Mouse (Mus musculus) liver, embryonic 16.5 days (tissue): ENCODE measurements at regions not wholly inside any gene's neighbourhood (a gene's known extent, or its start where the extent isn't known, plus 50 kb on each side); places are given as distances from the start of the nearest gene placed in this dataset.
A peak's percentile ranks its signal among the peaks of the same experiment; 100 is the strongest.

Source experiments
- ATAC-seq: fragments of 200-750 bp; cut with Nextera tagmentation; 2 replicates; pipeline ENCODE4 v1.8.0; 2017; ENCODE audit warnings: low read depth, mild to moderate bottlenecking, moderate number of reproducible peaks, moderate library complexity
- H3K27ac ChIP-seq: fragments of 300-500 bp; sonication (generic); 2 replicates; pipeline ENCODE4 v1.5.1; 2014; ENCODE audit warnings: mild to moderate bottlenecking, low read length
- H3K27me3 ChIP-seq: fragments of 300-500 bp; sonication (generic); 2 replicates; pipeline ENCODE4 v1.6.1; 2014; ENCODE audit warnings: low read depth, low read length, mixed read lengths; ENCODE audit not compliant: control insufficient read depth, insufficient read depth
- H3K36me3 ChIP-seq: fragments of 300-500 bp; sonication (generic); 2 replicates; pipeline ENCODE4 v1.6.1; 2014; ENCODE audit warnings: mild to moderate bottlenecking; ENCODE audit not compliant: control insufficient read depth, insufficient read depth
- H3K4me1 ChIP-seq: fragments of 300-500 bp; sonication (generic); 2 replicates; pipeline ENCODE4 v1.6.1; 2014; ENCODE audit warnings: low read depth, low read length, mixed read lengths; ENCODE audit not compliant: control insufficient read depth
- H3K4me2 ChIP-seq: fragments of 300-500 bp; sonication (generic); 2 replicates; pipeline ENCODE4 v1.6.1; 2014; ENCODE audit warnings: low read depth, low read length, mixed read lengths
- H3K4me3 ChIP-seq: fragments of 300-500 bp; sonication (generic); 2 replicates; pipeline ENCODE4 v1.5.1; 2014; ENCODE audit warnings: low read depth, mild to moderate bottlenecking, low read length
- H3K9ac ChIP-seq: fragments of 300-500 bp; sonication (generic); 2 replicates; pipeline ENCODE4 v1.6.1; 2014; ENCODE audit warnings: low read depth, low read length
- H3K9me3 ChIP-seq: fragments of 300-500 bp; sonication (generic); replicated peaks from 2 replicates; pipeline ENCODE4 v1.6.1; 2016; ENCODE audit warnings: low read length; ENCODE audit not compliant: control insufficient read depth
- whole genome bisulfite sequencing: fragments of 180-500 bp; shearing (Covaris S2); extraction: QIAGEN DNeasy Blood & Tissue Kit; methylation state at CpG from one replicate; pipeline ENCODE4 v1.1.7; 2014; ENCODE audit not compliant: insufficient replicate concordance; 5-methylcytosine and 5-hydroxymethylcytosine counted together

DNA sequence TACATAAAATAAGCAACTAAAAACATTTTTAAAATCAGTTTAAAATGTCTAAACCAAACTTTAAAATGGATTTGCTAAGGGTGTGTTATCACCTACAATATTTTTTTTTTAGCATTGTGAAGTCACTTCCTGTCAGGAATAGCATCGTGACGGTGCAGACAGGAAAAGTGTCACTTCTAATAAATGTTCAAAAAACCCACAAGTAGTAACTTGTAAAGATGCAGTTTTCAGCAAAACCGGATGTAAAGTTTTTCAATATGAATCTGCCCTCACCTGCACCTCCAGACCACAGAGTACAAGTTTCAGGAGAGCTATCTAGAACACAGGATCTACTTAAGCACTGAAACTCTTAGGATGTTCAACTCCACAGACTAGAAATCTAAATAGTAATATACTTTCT is 147.1 kb upstream of the Smim15 start:
- Histone ChIP-seq H3K27ac (no peak overlapping the region), H3K36me3 (no peaks in the 10 kb centered on the region), H3K4me1 (no peaks in the 10 kb centered on the region), H3K4me3 (no peak overlapping the region), H3K9ac (no peak overlapping the region), H3K27me3 (peaks cover 18% of the 10 kb centered on the region), H3K9me3 (no peaks in the 10 kb centered on the region), H3K4me2 (no peak overlapping the region)
- ATAC-seq = no peak
- WGBS = 21% methylated on average over 3 of the region's 3 CpGs

GRCm38 (mm10) chr13:107893581-107894183 is 150.6 kb upstream of the Smim15 start:
- no peaks in the 10 kb centered on the region for H3K9me3 ChIP-seq

GRCm38 (mm10) chr13:107893081-107893480 is 151.2 kb upstream of the Smim15 start:
- ATAC-seq = no peak
- WGBS = 70% methylated on average over 4 of the region's 4 CpGs

More at GRCm38 (mm10) chr13:107893581-107894183, 150.6 kb upstream of the Smim15 start:
- no peak overlapping the region for H3K9ac ChIP-seq
- H3K27me3 ChIP-seq = peaks cover 53% of the 10 kb centered on the region
- H3K27ac ChIP-seq = no peak overlapping the region
- no peak overlapping the region for H3K4me2 ChIP-seq
- ATAC-seq = no peak
- no peak overlapping the region for H3K4me3 ChIP-seq
- 48% methylated on average over 8 of the region's 8 CpGs for WGBS
- H3K36me3 ChIP-seq = no peaks in the 10 kb centered on the region
- no peaks in the 10 kb centered on the region; the same call in 1 of the 2 replicates for H3K4me1 ChIP-seq

DNA sequence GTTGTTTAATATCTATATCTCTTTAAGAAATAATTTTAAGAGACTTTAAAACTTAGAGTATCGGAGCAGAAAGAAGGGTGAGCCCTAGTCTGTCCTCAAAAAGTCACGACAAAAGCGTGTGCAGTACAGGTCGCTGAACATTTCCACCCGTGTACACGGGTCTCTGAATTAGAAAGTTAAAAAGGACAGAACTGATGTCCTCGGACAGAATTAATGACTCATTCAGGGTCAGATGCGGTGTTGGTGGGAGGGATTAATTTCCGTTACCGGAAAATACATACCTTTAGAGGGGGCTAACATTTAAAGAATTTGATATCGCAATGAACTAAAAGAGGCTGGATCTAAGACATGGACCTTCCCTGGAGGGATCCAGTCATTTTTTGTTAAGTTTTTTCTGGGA is 152.3 kb upstream of the Smim15 start:
- H3K27me3 ChIP-seq = peaks cover 70% of the 10 kb centered on the region
- H3K4me3 ChIP-seq = peak overlapping the region; percentile 69
- no peak for ATAC-seq
- peak overlapping the region; percentile 87 for H3K4me2 ChIP-seq
- no peak overlapping the region; the same call in 1 of the 2 replicates for H3K9ac ChIP-seq
- H3K36me3 ChIP-seq = no peaks in the 10 kb centered on the region
- H3K4me1 ChIP-seq = no peaks in the 10 kb centered on the region; the same call in 1 of the 2 replicates
- WGBS = 12% methylated on average over 11 of the region's 11 CpGs
- H3K27ac ChIP-seq = no peak overlapping the region
- no peaks in the 10 kb centered on the region for H3K9me3 ChIP-seq

More at GRCm38 (mm10) chr13:107893081-107893480, 151.2 kb upstream of the Smim15 start:
- Histone ChIP-seq H3K4me3 (no peak overlapping the region), H3K27ac (no peak overlapping the region), H3K9ac (no peak overlapping the region), H3K4me1 (no peaks in the 10 kb centered on the region; the same call in 1 of the 2 replicates), H3K27me3 (peaks cover 59% of the 10 kb centered on the region), H3K36me3 (no peaks in the 10 kb centered on the region), H3K4me2 (no peak overlapping the region), H3K9me3 (no peaks in the 10 kb centered on the region)

DNA sequence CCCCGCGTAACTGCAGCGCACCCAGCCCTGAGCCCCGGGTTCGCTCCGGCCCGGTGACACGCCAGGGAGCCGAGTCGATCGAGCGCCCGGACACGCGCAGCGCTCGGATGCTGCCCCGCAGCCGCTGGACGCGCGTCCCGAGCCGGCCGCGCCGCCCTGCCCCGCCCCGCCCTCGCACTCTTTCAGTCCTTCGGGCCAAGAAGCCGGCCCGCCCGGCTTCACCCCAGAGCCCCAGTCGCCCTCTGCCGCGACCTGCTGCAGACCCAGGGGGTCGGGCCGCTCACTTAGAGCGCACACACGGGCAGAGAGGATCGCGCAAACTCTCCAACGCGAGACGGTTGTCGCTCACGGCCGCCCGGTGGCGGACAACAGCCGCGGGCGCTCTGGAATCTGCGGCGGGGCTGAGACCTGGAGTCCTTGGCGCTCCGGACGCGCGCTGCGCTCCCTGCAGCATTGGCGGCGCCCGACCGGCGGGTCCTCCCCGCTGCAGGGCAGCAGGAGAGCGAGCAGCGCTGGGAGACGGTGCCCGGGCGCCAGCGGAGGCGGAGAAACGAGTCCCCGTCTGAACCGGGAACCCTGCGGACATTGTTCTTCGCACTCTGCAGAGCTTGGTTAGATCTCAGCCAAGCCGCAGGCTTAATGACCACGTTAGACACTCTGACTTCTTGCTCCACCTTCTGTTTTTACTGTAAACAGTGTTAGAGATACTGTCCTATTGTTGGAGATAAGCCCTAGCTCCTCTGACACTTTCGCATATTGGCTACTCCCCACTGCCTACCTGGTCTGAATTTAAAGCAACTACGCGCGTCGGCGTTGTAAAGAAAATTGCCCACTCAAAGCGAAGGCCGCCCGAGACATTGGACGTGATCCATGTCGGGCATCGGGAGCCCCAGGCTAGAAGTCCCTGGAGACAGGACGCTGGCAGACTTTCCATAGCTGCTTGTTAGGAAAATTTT is 153.1 kb upstream of the Smim15 start:
- H3K27me3 ChIP-seq = peaks cover 75% of the 10 kb centered on the region
- H3K36me3 ChIP-seq = no peaks in the 10 kb centered on the region
- peak overlapping the region; percentile 79 for H3K27ac ChIP-seq
- peak overlapping the region; percentile 69 for H3K4me3 ChIP-seq
- peak; percentile 16; the same call in 1 of the 2 replicates for ATAC-seq
- peak overlapping the region; percentile 61 for H3K9ac ChIP-seq
- H3K4me1 ChIP-seq = no peaks in the 10 kb centered on the region; the same call in 1 of the 2 replicates
- H3K4me2 ChIP-seq = peak overlapping the region; percentile 87
- WGBS = under 1% methylated on average over 95 of the region's 95 CpGs
- no peaks in the 10 kb centered on the region for H3K9me3 ChIP-seq

DNA sequence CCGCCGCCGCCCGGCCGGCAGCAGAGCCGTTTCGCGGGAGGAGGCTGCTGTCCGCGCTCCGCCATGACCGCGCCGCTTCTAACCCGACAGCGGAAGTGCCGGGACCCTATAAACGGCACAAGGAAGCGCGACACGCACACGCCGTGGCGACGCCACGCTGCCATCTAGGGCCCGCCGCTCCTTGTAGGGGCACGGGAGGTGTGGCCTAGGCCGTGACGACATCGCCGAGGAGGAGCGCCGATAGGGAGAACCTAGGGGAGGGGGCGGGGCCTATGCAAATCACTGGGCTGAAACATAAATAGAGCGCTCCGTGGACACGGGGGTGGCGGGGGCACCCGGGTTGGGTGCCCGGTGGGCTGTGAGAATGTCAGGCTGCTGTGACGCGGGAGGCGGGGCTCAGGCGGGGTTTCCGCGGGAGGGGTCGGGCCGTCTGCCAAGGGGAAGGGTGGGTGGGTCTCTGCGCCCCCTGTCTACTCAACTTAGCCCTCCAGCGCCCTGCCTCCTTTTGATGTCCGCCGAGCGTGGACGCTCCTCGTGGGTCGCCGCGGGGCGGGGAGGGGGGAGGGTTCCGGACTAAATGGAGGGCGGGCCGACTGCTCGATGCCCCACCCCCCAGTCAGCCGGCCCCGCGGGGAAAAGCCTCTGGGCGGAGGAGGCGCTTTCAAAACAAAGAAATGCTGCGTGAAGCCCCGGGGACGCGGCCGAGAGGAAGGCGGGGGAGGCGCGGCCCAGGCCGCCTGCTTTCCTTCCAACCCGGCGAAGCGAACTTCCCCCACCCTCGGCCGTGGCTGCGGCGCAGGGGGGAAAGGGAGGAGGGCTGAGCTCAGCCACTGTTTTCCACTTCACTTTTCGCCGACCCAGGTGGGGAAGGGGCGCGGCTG is 154.0 kb upstream of the Smim15 start:
- Histone ChIP-seq H3K4me1 (no peaks in the 10 kb centered on the region; the same call in 1 of the 2 replicates), H3K4me2 (peak overlapping the region; percentile 87), H3K36me3 (no peaks in the 10 kb centered on the region), H3K9me3 (no peaks in the 10 kb centered on the region), H3K27ac (peak overlapping the region; percentile 79), H3K9ac (peak overlapping the region; percentile 61), H3K27me3 (peaks cover 79% of the 10 kb centered on the region), H3K4me3 (peak overlapping the region; percentile 69)
- ATAC-seq = peak; percentile 89
- WGBS = under 1% methylated on average over 77 of the region's 90 CpGs

DNA sequence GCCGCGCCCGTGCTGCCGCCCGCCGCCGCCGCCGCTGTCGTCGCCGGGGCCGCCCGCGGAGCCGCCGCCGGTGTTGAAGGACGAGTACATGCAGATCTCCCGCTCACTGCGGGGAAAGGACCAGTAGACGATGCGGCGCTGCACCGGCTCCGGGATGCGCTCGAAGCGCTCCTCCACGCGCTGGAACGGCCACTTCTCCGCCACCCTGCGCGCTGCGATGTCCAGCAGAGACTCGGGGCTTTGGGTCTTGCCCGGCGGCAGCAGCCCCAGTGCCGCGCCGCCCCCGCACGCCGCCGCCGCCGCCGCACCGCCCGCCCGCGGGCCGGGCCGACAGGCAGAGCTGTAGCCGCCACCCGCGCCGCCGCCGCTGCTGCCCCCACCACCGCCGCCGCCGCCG is 154.7 kb upstream of the Smim15 start:
- Histone ChIP-seq H3K4me1 (no peaks in the 10 kb centered on the region; the same call in 1 of the 2 replicates), H3K4me3 (peak overlapping the region; percentile 69), H3K36me3 (no peaks in the 10 kb centered on the region), H3K27ac (no peak overlapping the region), H3K4me2 (peak overlapping the region; percentile 87), H3K27me3 (peaks cover 79% of the 10 kb centered on the region), H3K9ac (peak overlapping the region; percentile 57), H3K9me3 (no peaks in the 10 kb centered on the region)
- ATAC-seq = no peak
- WGBS = under 1% methylated on average over 28 of the region's 66 CpGs

DNA sequence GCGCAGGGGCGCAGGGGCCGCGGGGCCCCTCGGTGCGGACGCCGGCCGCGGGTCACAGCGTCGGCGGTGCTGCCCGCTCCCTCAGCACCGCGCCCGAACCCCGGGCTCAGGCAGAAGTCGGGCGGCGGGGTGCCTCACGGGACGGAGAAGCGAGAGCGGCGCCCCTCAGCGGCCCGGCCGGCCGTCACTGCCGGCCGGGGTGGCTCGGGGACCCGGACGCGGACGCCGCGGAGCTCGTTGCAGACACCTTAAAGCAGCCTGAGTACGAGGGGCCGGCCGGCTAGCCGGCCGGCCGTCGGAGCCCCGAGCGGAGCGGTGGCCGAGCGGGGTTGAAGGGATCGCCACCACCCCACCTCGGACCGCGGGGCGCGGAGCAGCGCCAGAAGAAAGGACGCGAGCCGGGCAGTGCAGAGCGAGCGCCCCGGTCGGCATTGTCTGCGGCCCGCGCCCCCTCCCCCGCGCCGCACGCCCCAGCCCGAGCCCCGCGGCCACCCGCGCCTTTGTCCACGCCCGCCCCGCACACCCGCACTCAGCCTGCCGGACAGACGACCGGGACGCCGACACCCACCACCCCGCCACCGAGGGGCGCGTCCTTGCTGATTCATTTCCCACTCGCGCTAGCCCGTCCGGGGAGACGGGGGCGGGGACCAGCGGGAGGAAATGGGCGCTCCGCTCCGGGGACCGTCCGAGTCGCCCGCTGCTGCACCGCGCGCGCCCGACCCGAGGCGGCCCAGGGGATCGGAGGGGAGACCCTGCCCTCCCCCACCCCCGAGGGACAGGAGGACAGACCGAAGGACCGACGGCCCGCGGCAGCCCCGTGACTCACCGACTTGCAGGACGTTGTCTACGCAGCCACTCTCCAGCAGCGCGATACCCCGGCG is 155.4 kb upstream of the Smim15 start:
- Histone ChIP-seq H3K4me2 (peak overlapping the region; percentile 87), H3K36me3 (no peaks in the 10 kb centered on the region), H3K4me3 (peak overlapping the region; percentile 69), H3K27ac (no peak overlapping the region), H3K4me1 (no peaks in the 10 kb centered on the region; the same call in 1 of the 2 replicates), H3K9me3 (no peaks in the 10 kb centered on the region), H3K9ac (peak overlapping the region; percentile 57), H3K27me3 (peaks cover 76% of the 10 kb centered on the region)
- under 1% methylated on average over 80 of the region's 127 CpGs for WGBS
- no peak for ATAC-seq
